Mouse (Mus musculus) heart, embryonic 16.5 days (tissue): Measurements from ENCODE around the gene Spout1. TPM values are rescaled to one million over a fixed set of nuclear protein-coding genes. Genes with fewer than 3 reads are reported as not detected.

Experiments used
- ATAC-seq: fragments of 200-750 bp; cut with Nextera tagmentation; replicated peaks from 2 replicates; pipeline ENCODE4 v1.8.0; 2017; ENCODE audit warnings: moderate number of reproducible peaks; ENCODE audit not compliant: insufficient read depth, low FRiP score; ENCODE audit errors: extremely low read depth
- H3K27ac ChIP-seq: fragments of 300-500 bp; sonication (generic); 2 replicates; pipeline ENCODE4 v1.5.1; 2014; ENCODE audit warnings: mild to moderate bottlenecking, low read length, control low read depth, moderate library complexity
- H3K27me3 ChIP-seq: fragments of 300-500 bp; sonication (generic); 2 replicates; pipeline ENCODE4 v1.6.1; 2014; ENCODE audit warnings: low read length, mixed read lengths; ENCODE audit not compliant: control insufficient read depth, insufficient read depth
- H3K36me3 ChIP-seq: fragments of 300-500 bp; sonication (generic); 2 replicates; pipeline ENCODE4 v1.6.1; 2014; ENCODE audit not compliant: control insufficient read depth, insufficient read depth
- H3K4me1 ChIP-seq: fragments of 300-500 bp; sonication (generic); 2 replicates; pipeline ENCODE4 v1.6.1; 2014; ENCODE audit warnings: low read length, mixed read lengths; ENCODE audit not compliant: control insufficient read depth, insufficient read depth
- H3K4me2 ChIP-seq: fragments of 300-500 bp; sonication (generic); 2 replicates; pipeline ENCODE4 v1.6.1; 2014; ENCODE audit warnings: low read depth, mild to moderate bottlenecking, control low read depth, low read length
- H3K4me3 ChIP-seq: fragments of 300-500 bp; sonication (generic); 2 replicates; pipeline ENCODE4 v1.5.1; 2014; ENCODE audit warnings: mild to moderate bottlenecking, control low read depth, low read length
- H3K9ac ChIP-seq: fragments of 300-500 bp; sonication (generic); 2 replicates; pipeline ENCODE4 v1.6.1; 2014; ENCODE audit warnings: low read length, control low read depth
- H3K9me3 ChIP-seq: fragments of 300-500 bp; sonication (generic); replicated peaks from 2 replicates; pipeline ENCODE4 v1.6.1; 2016; ENCODE audit warnings: low read length; ENCODE audit not compliant: control insufficient read depth
- WGBS: fragments of 180-500 bp; shearing (Covaris S2); extraction: QIAGEN DNeasy Blood & Tissue Kit; methylation state at CpG from one replicate; pipeline ENCODE4 v1.1.7; 2014; 5-methylcytosine and 5-hydroxymethylcytosine counted together
- polyA plus RNA-seq: library from polyadenylated mRNA; unstranded; fragments of >200 nt; fragmentation: Nextera tagmentation; extraction: Ambion mirVana; gene quantifications from 2 replicates; pipeline ENCODE4 v1.2.1, GENCODE M21; 2015

The Spout1 gene
- polyA plus RNA-seq, 1 experiment from 2014 or later = 31.5 TPM

GRCm38 (mm10) chr2:30205629-30206357 lies 27.5 kb upstream of the Spout1 start, which contains the start of gene Kyat1:
Gene Kyat1, minus strand, starts transcription at chr2:30205847.
- ATAC-seq = peak; percentile 98
- Histone ChIP-seq H3K9ac (peak within 1 kb of the TSS; percentile 81), H3K27ac (peak within 1 kb of the TSS; percentile 91), H3K36me3 (no peaks in the 10 kb centered on the region), H3K9me3 (no peaks in the 10 kb centered on the region), H3K27me3 (no peaks in the 10 kb centered on the region), H3K4me1 (peaks cover 17% of the 10 kb centered on the region), H3K4me3 (peak within 1 kb of the TSS; percentile 79), H3K4me2 (peak within 1 kb of the TSS; percentile 90)
- under 1% methylated on average over 44 of the region's 44 CpGs for WGBS

DNA sequence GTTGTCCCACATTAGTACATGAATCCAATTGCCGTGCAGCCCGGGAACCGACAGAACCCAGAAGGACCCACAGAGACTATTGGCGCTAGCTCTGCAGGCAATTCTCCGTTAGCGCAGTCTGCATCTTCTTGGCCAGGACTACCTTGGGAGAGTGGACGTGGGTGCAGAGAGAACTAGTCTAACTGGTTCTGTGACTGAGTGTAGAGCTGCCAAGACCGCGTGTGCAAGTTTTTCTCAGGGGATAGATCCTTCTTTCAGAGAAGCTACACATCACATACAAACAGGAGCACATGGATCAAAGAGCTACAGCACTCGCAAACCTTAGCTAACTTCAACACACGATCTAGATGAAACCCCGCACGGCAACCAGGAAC lies 27.0 kb upstream of the Spout1 start:
- Histone ChIP-seq H3K27ac (peak overlapping the region; percentile 91), H3K4me3 (peak overlapping the region; percentile 79), H3K27me3 (no peaks in the 10 kb centered on the region), H3K9ac (peak overlapping the region; percentile 81), H3K4me1 (peaks cover 23% of the 10 kb centered on the region), H3K9me3 (no peaks in the 10 kb centered on the region), H3K36me3 (no peaks in the 10 kb centered on the region), H3K4me2 (peak overlapping the region; percentile 90)
- ATAC-seq = peak; percentile 41
- under 1% methylated on average over 13 of the region's 13 CpGs for WGBS

GRCm38 (mm10) chr2:30203439-30203838 lies 25.2 kb upstream of the Spout1 start:
- Histone ChIP-seq H3K27ac (no peak overlapping the region), H3K27me3 (no peaks in the 10 kb centered on the region), H3K4me3 (no peak overlapping the region), H3K4me2 (no peak overlapping the region), H3K36me3 (no peaks in the 10 kb centered on the region), H3K4me1 (peaks cover 28% of the 10 kb centered on the region), H3K9me3 (no peaks in the 10 kb centered on the region), H3K9ac (no peak overlapping the region)
- ATAC-seq = no peak
- 75% methylated on average over 7 of the region's 7 CpGs for WGBS

DNA sequence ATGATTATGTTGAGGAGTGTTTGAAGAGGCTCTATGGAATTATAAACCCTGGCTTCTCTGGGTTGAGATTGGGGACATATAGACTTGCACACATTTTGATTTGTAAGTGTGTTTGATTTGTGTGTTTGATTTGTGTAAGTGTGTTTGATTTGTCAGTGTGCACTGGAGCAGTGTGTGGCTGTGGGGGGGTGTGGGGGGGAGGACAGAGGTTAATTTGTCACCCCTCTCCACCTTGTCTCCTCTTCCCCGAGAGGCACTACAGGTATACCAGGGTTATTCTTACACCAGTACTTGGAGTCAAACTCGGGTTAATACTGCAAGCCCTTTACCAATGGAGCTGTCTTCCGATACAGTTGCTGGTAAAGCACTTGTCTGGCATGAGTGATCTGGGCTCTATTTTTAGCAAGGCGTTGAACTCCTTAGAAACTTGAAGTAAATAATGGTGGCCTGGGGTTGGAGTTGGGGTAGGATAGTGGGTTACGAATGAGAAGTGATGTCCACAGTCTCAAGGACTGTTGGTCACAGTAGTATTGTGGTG lies 22.2 kb upstream of the Spout1 start:
- Histone ChIP-seq H3K4me2 (0 out of 2 replicates have a peak overlapping the region, but pooled peaks have one; percentile 13), H3K9me3 (no peaks in the 10 kb centered on the region), H3K27ac (0 out of 2 replicates have a peak overlapping the region, but pooled peaks have one; percentile 20), H3K9ac (no peak overlapping the region), H3K4me1 (peaks cover 24% of the 10 kb centered on the region), H3K27me3 (no peaks in the 10 kb centered on the region), H3K4me3 (no peak overlapping the region), H3K36me3 (no peaks in the 10 kb centered on the region)
- 37% methylated on average over 5 of the region's 5 CpGs for WGBS
- ATAC-seq = no peak

DNA sequence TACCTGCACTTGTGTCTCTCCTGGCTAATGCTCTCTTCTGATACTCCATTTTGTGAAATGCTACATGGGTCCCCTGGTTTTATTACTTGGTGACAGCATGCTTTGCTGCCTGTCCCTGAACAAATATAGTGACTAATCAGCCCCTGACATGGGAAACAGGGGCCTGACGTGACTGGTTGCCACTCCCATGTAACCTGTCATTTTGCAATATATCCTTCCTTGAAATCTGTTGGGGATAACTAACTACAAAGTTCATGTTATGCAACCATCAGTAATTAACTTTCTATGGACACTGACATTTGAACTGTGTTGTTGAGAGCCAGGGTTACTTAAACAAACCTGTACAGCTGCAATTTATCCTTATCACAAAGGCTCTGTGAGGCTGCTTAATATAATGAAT lies 21.7 kb upstream of the Spout1 start:
- 40% methylated on average over 1 of the region's 1 CpGs for WGBS
- H3K4me2 ChIP-seq = no peak overlapping the region
- no peaks in the 10 kb centered on the region for H3K36me3 ChIP-seq
- ATAC-seq = no peak
- H3K9ac ChIP-seq = no peak overlapping the region
- no peak overlapping the region for H3K4me3 ChIP-seq
- H3K27ac ChIP-seq = 0 out of 2 replicates have a peak overlapping the region, but pooled peaks have one; percentile 20
- peaks cover 23% of the 10 kb centered on the region for H3K4me1 ChIP-seq
- no peaks in the 10 kb centered on the region for H3K27me3 ChIP-seq
- no peaks in the 10 kb centered on the region for H3K9me3 ChIP-seq

- ATAC-seq = no peak
- no peaks in the 10 kb centered on the region for H3K27me3 ChIP-seq
- no peak overlapping the region for H3K4me2 ChIP-seq
- peak overlapping the region; percentile 7; the same call in 1 of the 2 replicates for H3K9ac ChIP-seq
- H3K36me3 ChIP-seq = no peaks in the 10 kb centered on the region
- no peak overlapping the region for H3K4me3 ChIP-seq
- peaks cover 15% of the 10 kb centered on the region for H3K4me1 ChIP-seq
- WGBS = 63% methylated on average over 4 of the region's 4 CpGs
- no peaks in the 10 kb centered on the region for H3K9me3 ChIP-seq
- H3K27ac ChIP-seq = no peak overlapping the region
Measured at GRCm38 (mm10) chr2:30198021-30198420, 19.8 kb upstream of the Spout1 start.

DNA sequence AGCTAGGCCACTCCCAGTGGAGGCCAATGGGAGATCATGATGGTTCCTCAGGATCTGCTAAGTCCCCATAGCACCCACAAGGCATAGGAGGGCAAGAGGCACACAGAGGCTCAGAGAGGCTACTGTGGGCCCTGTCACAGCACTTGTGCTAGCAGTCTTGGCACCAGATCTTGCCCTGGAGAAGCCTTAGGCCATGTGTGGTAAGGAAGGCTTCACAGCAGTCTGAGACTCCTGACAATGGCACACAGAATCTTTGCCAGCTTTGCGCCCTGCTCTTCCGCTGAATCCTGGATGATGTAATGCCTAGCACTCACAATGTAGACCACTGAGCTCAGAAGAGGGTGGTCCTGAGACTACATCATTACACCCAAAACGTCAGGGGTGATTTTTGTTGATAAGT lies 16.4 kb upstream of the Spout1 start:
- Histone ChIP-seq H3K36me3 (peaks cover 4% of the 10 kb centered on the region), H3K27ac (no peak overlapping the region), H3K9ac (no peak overlapping the region), H3K27me3 (no peaks in the 10 kb centered on the region), H3K9me3 (no peaks in the 10 kb centered on the region), H3K4me1 (peaks cover 3% of the 10 kb centered on the region; the same call in 1 of the 2 replicates), H3K4me2 (no peak overlapping the region), H3K4me3 (no peak overlapping the region)
- 73% methylated on average over 3 of the region's 3 CpGs for WGBS
- no peak for ATAC-seq

- Histone ChIP-seq H3K4me1 (no peaks in the 10 kb centered on the region), H3K9ac (no peak overlapping the region), H3K27ac (no peak overlapping the region), H3K36me3 (peaks cover 4% of the 10 kb centered on the region), H3K9me3 (no peaks in the 10 kb centered on the region), H3K4me2 (no peak overlapping the region), H3K4me3 (no peak overlapping the region), H3K27me3 (no peaks in the 10 kb centered on the region)
- 82% methylated on average over 12 of the region's 12 CpGs for WGBS
- no peak for ATAC-seq
Measured at GRCm38 (mm10) chr2:30191790-30192580, 13.7 kb upstream of the Spout1 start.

GRCm38 (mm10) chr2:30185681-30186080 lies 7.4 kb upstream of the Spout1 start:
- 80% methylated on average over 3 of the region's 3 CpGs for WGBS
- Histone ChIP-seq H3K9ac (no peak overlapping the region), H3K9me3 (peaks cover 5% of the 10 kb centered on the region), H3K27ac (no peak overlapping the region), H3K4me1 (no peaks in the 10 kb centered on the region), H3K27me3 (no peaks in the 10 kb centered on the region), H3K36me3 (peaks cover 8% of the 10 kb centered on the region), H3K4me3 (no peak overlapping the region), H3K4me2 (no peak overlapping the region)
- ATAC-seq = no peak
